Mouse (Mus musculus): ENCODE measurements at regions not wholly inside any gene's neighbourhood (a gene's known extent, or its start where the extent isn't known, plus 50 kb on each side); places are given as distances from the start of the nearest gene placed in this dataset.

- intact Hi-C loops (cut with DNase I) = no loop called here
Observed at GRCm38 (mm10) chr2:48186161-48186560, 627.7 kb upstream of the Acvr2a start.

GRCm38 (mm10) chr2:48186609-48187008 lies 627.3 kb upstream of the Acvr2a start:
- DNase-seq (ENCODE audit: low spot score in 2 of 2) = peak; percentile 43 to 69
- intact Hi-C loops (cut with DNase I) = no loop called here

More at GRCm38 (mm10) chr2:48186161-48186560, 627.7 kb upstream of the Acvr2a start:
- DNase-seq (ENCODE audit: low spot score in 2 of 2) = no peak

- no peak for DNase-seq (ENCODE audit: low spot score in 2 of 2)
- intact Hi-C loops (cut with DNase I) = no loop called here
Observed at GRCm38 (mm10) chr2:48211804-48212203, 602.1 kb upstream of the Acvr2a start.

DNA sequence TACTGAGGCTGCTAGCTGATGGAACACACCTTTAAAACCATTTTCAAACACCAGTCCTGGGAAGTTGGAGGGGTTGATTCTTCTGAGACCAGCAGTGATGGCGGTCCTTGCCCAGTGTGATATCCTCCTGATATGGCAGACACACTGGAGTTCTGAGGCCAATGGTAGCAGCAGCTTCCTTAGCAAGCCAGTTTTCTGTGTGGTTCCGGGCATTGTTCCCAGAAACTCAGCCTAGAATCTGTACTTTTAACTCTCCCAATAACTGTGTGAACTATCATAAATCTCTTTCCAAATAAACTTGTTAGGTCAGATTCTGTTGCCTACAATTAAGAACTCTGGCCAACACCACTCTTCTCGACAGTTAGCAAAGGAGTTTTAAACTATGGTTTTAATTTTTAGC lies 593.1 kb upstream of the Acvr2a start:
- no peak for DNase-seq (ENCODE audit: low spot score in 2 of 2)
- intact Hi-C loops (cut with DNase I) = no loop called here

- DNase-seq (ENCODE audit: low spot score in 2 of 2) = no peak
- intact Hi-C loops (cut with DNase I) = no loop called here
Observed at GRCm38 (mm10) chr2:48223084-48223799, 590.7 kb upstream of the Acvr2a start.

DNA sequence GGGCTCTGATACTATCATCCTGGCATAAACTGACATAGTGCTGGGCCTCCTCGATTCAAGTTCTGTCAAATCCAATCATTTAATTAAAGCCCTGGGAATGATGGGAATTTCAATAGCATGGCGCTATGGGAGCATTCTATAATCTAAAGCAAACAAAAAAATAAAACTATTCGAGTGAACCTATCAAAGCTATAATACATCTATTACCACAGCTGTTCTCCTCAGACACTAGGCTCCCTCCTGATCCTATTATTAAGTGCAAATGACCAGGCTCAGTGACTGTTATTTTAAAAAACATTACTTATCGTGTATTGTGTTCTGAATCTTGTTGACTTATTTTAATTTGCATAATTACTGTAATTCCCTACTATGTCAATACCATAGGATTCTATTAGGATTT lies 563.7 kb upstream of the Acvr2a start:
- intact Hi-C loops (cut with DNase I) = no loop called here
- DNase-seq (ENCODE audit: low spot score in 2 of 2) = no peak

DNA sequence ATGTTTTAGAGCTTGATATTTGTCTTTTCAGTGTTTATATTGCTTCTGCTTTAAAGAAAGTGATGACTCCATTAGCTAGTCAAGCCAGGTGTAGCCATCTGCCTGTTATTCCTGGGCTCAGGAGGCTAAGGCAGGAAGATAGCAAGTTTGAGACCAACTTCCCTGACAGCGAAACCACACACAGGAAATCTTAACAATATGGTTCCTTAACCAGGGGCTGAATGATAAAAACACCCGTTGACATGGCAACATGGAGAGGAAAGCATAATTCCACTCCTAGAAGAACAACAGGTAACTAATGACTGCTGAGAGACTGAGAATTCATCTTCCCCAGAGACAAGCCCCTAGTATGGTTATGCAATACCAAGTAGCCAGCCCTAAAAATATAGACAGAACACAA lies 553.6 kb upstream of the Acvr2a start:
- no peak for DNase-seq (ENCODE audit: low spot score in 2 of 2)
- intact Hi-C loops (cut with DNase I) = no loop called here

Measured in left cerebral cortex, postnatal 14 days (tissue).